11 mouse cellular contexts compared by ENCODE assay signal in genomic region chr11:69321580-69321979, GRCm38 (mm10). TPM values are rescaled to one million over a fixed set of nuclear protein-coding genes. Genes with fewer than 3 reads are reported as not detected.
DNase-seq lines count a peak whose midpoint lies in the region; ATAC-seq lines count a peak whose summit lies in the region.
"Had no signal": no experiment of that assay in that cellular context is flagged by ENCODE, and none has a peak within 500 bp of the region (broad histone marks: within the 10 kb centered on the region; RNA-seq: fewer than 3 reads in every experiment).

No protein-coding gene starts in this region.

- no peaks in the 10 kb centered on the region for H3K9me3 ChIP-seq in heart, embryonic 16.5 days (replicated peaks; ENCODE audit: control insufficient read depth, low read length)
- no peaks in the 10 kb centered on the region for H3K9me3 ChIP-seq in embryonic facial prominence, embryonic 13.5 days
- H3K9me3 ChIP-seq in hindbrain, embryonic 12.5 days (replicated peaks): no peaks in the 10 kb centered on the region
- no peaks in the 10 kb centered on the region for H3K9me3 ChIP-seq in midbrain, embryonic 11.5 days (ENCODE audit: control insufficient read depth, low read length)

- peak overlapping the region; percentile 88; the same call in 1 of the 2 replicates for H3K4me2 ChIP-seq in heart, embryonic 16.5 days (ENCODE audit: low read depth, low read length)
- H3K4me2 ChIP-seq in embryonic facial prominence, embryonic 13.5 days: peak overlapping the region; percentile 83
- H3K4me2 ChIP-seq in hindbrain, embryonic 12.5 days (replicated peaks): peak overlapping the region; percentile 94; the same call in 1 of the 2 replicates
- 0 out of 2 replicates have a peak overlapping the region, but pooled peaks have one; percentile 9 for H3K4me2 ChIP-seq in midbrain, embryonic 11.5 days

- no peak for ATAC-seq in heart, embryonic 16.5 days (replicated peaks; ENCODE audit: extremely low read depth, insufficient read depth, low FRiP score)
- no peak for ATAC-seq in embryonic facial prominence, embryonic 13.5 days (ENCODE audit: insufficient number of reproducible peaks, insufficient read depth, low FRiP score, low TSS enrichment, low read depth)
- no peak for ATAC-seq in hindbrain, embryonic 12.5 days (ENCODE audit: low FRiP score)
- ATAC-seq in midbrain, embryonic 11.5 days (ENCODE audit: low FRiP score): no peak
- ATAC-seq: inflammation-experienced regulatory T-cells, adult 6 months had no signal

- DNase-seq in heart, postnatal 10 days: no peak
- DNase-seq in midbrain, embryonic 11.5 days (ENCODE audit: low spot score, missing footprints): no peak
- no peak for DNase-seq in adipocyte (ENCODE audit: low spot score)
- no peak for DNase-seq in urinary bladder, postnatal 10 days (ENCODE audit: low spot score)
- no peak for DNase-seq in thymus, postnatal 36 days
- DNase-seq: gastrocnemius, adult 2 months; lung, postnatal 14 days had no signal

- intact Hi-C loops in heart, postnatal 10 days (cut with DNase I): loop anchor here (5.0 kb wide), 1 partner anchor 49 kb away; no protein-coding TSS in a partner anchor

- peaks cover 23% of the 10 kb centered on the region; the same call in 1 of the 2 replicates for H3K36me3 ChIP-seq in heart, embryonic 16.5 days (ENCODE audit: control insufficient read depth, insufficient read depth)
- peaks cover 45% of the 10 kb centered on the region for H3K36me3 ChIP-seq in embryonic facial prominence, embryonic 13.5 days
- H3K36me3 ChIP-seq in hindbrain, embryonic 12.5 days: peaks cover 27% of the 10 kb centered on the region
- H3K36me3 ChIP-seq in midbrain, embryonic 11.5 days (ENCODE audit: control insufficient read depth, insufficient read depth, low read length): peaks cover 5% of the 10 kb centered on the region

- peaks cover 23% of the 10 kb centered on the region for H3K4me1 ChIP-seq in heart, embryonic 16.5 days (ENCODE audit: control insufficient read depth, insufficient read depth, low read length)
- H3K4me1 ChIP-seq in embryonic facial prominence, embryonic 13.5 days: peaks cover 36% of the 10 kb centered on the region
- peaks cover 37% of the 10 kb centered on the region for H3K4me1 ChIP-seq in hindbrain, embryonic 12.5 days
- peaks cover 25% of the 10 kb centered on the region for H3K4me1 ChIP-seq in midbrain, embryonic 11.5 days (ENCODE audit: control insufficient read depth, insufficient read depth, low read length)

- 92% methylated on average over 6 of the region's 6 CpGs for WGBS in heart, embryonic 16.5 days
- 91% methylated on average over 6 of the region's 6 CpGs for WGBS in embryonic facial prominence, embryonic 13.5 days
- 97% methylated on average over 6 of the region's 6 CpGs for WGBS in hindbrain, embryonic 12.5 days
- 95% methylated on average over 6 of the region's 6 CpGs for WGBS in midbrain, embryonic 11.5 days

- H3K27me3 ChIP-seq in heart, embryonic 16.5 days (ENCODE audit: control insufficient read depth, insufficient read depth, low read length): 0 out of 2 replicates have a peak, but pooled peaks cover under 1% of the 10 kb centered on the region
- H3K27me3 ChIP-seq in embryonic facial prominence, embryonic 13.5 days: peaks cover 4% of the 10 kb centered on the region
- peaks cover 2% of the 10 kb centered on the region; the same call in 1 of the 2 replicates for H3K27me3 ChIP-seq in hindbrain, embryonic 12.5 days
- H3K27me3 ChIP-seq in midbrain, embryonic 11.5 days (ENCODE audit: control insufficient read depth, insufficient read depth, low read length): peaks cover 2% of the 10 kb centered on the region

- H3K4me3 ChIP-seq in heart, embryonic 16.5 days (ENCODE audit: low read length): no peak overlapping the region
- H3K4me3 ChIP-seq in embryonic facial prominence, embryonic 13.5 days: peak overlapping the region; percentile 57; the same call in 1 of the 2 replicates
- no peak overlapping the region; the same call in 1 of the 2 replicates for H3K4me3 ChIP-seq in hindbrain, embryonic 12.5 days
- no peak overlapping the region for H3K4me3 ChIP-seq in midbrain, embryonic 11.5 days (ENCODE audit: low read depth, low read length)
- H3K4me3 ChIP-seq: gastrocnemius, adult 2 months had no signal

- H3K9ac ChIP-seq in heart, embryonic 16.5 days (ENCODE audit: low read length): no peak overlapping the region; the same call in 1 of the 2 replicates
- H3K9ac ChIP-seq in embryonic facial prominence, embryonic 13.5 days: peak overlapping the region; percentile 82
- no peak overlapping the region for H3K9ac ChIP-seq in hindbrain, embryonic 12.5 days
- no peak overlapping the region for H3K9ac ChIP-seq in midbrain, embryonic 11.5 days (ENCODE audit: low read length)

- H3K27ac ChIP-seq in heart, embryonic 16.5 days (ENCODE audit: low read length): no peak overlapping the region
- H3K27ac ChIP-seq in embryonic facial prominence, embryonic 13.5 days: no peak overlapping the region
- H3K27ac ChIP-seq in hindbrain, embryonic 12.5 days: no peak overlapping the region
- H3K27ac ChIP-seq in midbrain, embryonic 11.5 days (ENCODE audit: low read depth, low read length): no peak overlapping the region
- H3K27ac ChIP-seq: gastrocnemius, adult 2 months had no signal

RNA-seq across cellular contexts. Expression of gene Cntrob, which starts 2.0 kb away (rescaled TPM):
- 16.1 and 16.2 TPM in 2 replicates for polyA plus RNA-seq in heart, embryonic 16.5 days (2015; fragmentation: Nextera tagmentation; extraction: Ambion mirVana)
- 1 to 10 TPM; 5.7 to 8.6 TPM for total RNA-seq in heart, postnatal 10 days (2021)
- 30.4 and 33.8 TPM in 2 replicates for polyA plus RNA-seq in embryonic facial prominence, embryonic 13.5 days (2015; fragmentation: Nextera tagmentation; extraction: Ambion mirVana)
- 30.2 and 37.0 TPM in 2 replicates for polyA plus RNA-seq in hindbrain, embryonic 12.5 days (2016; fragmentation: Nextera tagmentation; extraction: Ambion mirVana)
- 20.0 and 28.3 TPM in 2 replicates for polyA plus RNA-seq in midbrain, embryonic 11.5 days (2014; fragmentation: Nextera tagmentation; extraction: Ambion mirVana)

RNA-seq across cellular contexts. Expression of gene Trappc1, which starts 2.2 kb away (rescaled TPM):
- 176 and 179 TPM in 2 replicates for polyA plus RNA-seq in heart, embryonic 16.5 days (2015; fragmentation: Nextera tagmentation; extraction: Ambion mirVana)
- total RNA-seq in heart, postnatal 10 days (2021): 10 to 100 TPM; 71.8 to 73.7 TPM
- 177 and 187 TPM in 2 replicates for polyA plus RNA-seq in embryonic facial prominence, embryonic 13.5 days (2015; fragmentation: Nextera tagmentation; extraction: Ambion mirVana)
- 165 and 191 TPM in 2 replicates for polyA plus RNA-seq in hindbrain, embryonic 12.5 days (2016; fragmentation: Nextera tagmentation; extraction: Ambion mirVana)
- polyA plus RNA-seq in midbrain, embryonic 11.5 days (2014; fragmentation: Nextera tagmentation; extraction: Ambion mirVana): 205 and 206 TPM in 2 replicates

RNA-seq across cellular contexts. Expression of gene Kcnab3, which starts 4.5 kb away (rescaled TPM):
- polyA plus RNA-seq in heart, embryonic 16.5 days (2015; fragmentation: Nextera tagmentation; extraction: Ambion mirVana): 0.79 and 1.2 TPM in 2 replicates
- total RNA-seq in heart, postnatal 10 days (2021): 1 to 10 TPM in 1 of 2 experiments, under 1 TPM in 1; 0.97 to 1.0 TPM
- polyA plus RNA-seq in embryonic facial prominence, embryonic 13.5 days (2015; fragmentation: Nextera tagmentation; extraction: Ambion mirVana): 1.8 and 2.5 TPM in 2 replicates
- polyA plus RNA-seq in hindbrain, embryonic 12.5 days (2016; fragmentation: Nextera tagmentation; extraction: Ambion mirVana): 5.0 and 5.4 TPM in 2 replicates
- polyA plus RNA-seq in midbrain, embryonic 11.5 days (2014; fragmentation: Nextera tagmentation; extraction: Ambion mirVana): 1.8 and 2.9 TPM in 2 replicates
- total RNA-seq: gastrocnemius, adult 2 months had no signal

RNA-seq across cellular contexts. Expression of gene Rnf227, which starts 18.7 kb away (rescaled TPM):
- polyA plus RNA-seq in heart, embryonic 16.5 days (2015; fragmentation: Nextera tagmentation; extraction: Ambion mirVana): 6.5 TPM in 2 replicates
- total RNA-seq in heart, postnatal 10 days (2021): 1 to 10 TPM in 1 of 2 experiments, under 1 TPM in 1; 0.89 to 1.7 TPM
- polyA plus RNA-seq in embryonic facial prominence, embryonic 13.5 days (2015; fragmentation: Nextera tagmentation; extraction: Ambion mirVana): 24.7 and 26.4 TPM in 2 replicates
- polyA plus RNA-seq in hindbrain, embryonic 12.5 days (2016; fragmentation: Nextera tagmentation; extraction: Ambion mirVana): 49.0 and 54.6 TPM in 2 replicates
- polyA plus RNA-seq in midbrain, embryonic 11.5 days (2014; fragmentation: Nextera tagmentation; extraction: Ambion mirVana): 29.6 and 30.4 TPM in 2 replicates
- total RNA-seq: gastrocnemius, adult 2 months had no signal

RNA-seq across cellular contexts. Expression of gene Chd3, which starts 47.6 kb away (rescaled TPM):
- 13.3 and 19.8 TPM in 2 replicates for polyA plus RNA-seq in heart, embryonic 16.5 days (2015; fragmentation: Nextera tagmentation; extraction: Ambion mirVana)
- 10 to 100 TPM; 62.0 to 66.7 TPM for total RNA-seq in heart, postnatal 10 days (2021)
- 135 and 142 TPM in 2 replicates for polyA plus RNA-seq in embryonic facial prominence, embryonic 13.5 days (2015; fragmentation: Nextera tagmentation; extraction: Ambion mirVana)
- 93.4 and 97.6 TPM in 2 replicates for polyA plus RNA-seq in hindbrain, embryonic 12.5 days (2016; fragmentation: Nextera tagmentation; extraction: Ambion mirVana)
- 38.2 and 39.4 TPM in 2 replicates for polyA plus RNA-seq in midbrain, embryonic 11.5 days (2014; fragmentation: Nextera tagmentation; extraction: Ambion mirVana)

Comparison
In these comparisons a context has a peak if more than half of its experiments do, and no peak if none do; other contexts are left out.
1. H3K4me2 ChIP-seq: peak in every context shown above with its lines; median percentile 94 in hindbrain, embryonic 12.5 days; 88 in heart, embryonic 16.5 days; 83 in embryonic facial prominence, embryonic 13.5 days; 9 in midbrain, embryonic 11.5 days.